Mouse (Mus musculus): ENCODE measurements at regions not wholly inside any gene's neighbourhood (a gene's known extent, or its start where the extent isn't known, plus 50 kb on each side); places are given as distances from the start of the nearest gene placed in this dataset.

- H3K4me3 ChIP-seq (replicated peaks): no peak overlapping the region
- WGBS: 82% methylated on average over 4 of the region's 4 CpGs
- H3K9me3 ChIP-seq: no peaks in the 10 kb centered on the region
- H3K27ac ChIP-seq: no peak overlapping the region
- H3K4me1 ChIP-seq (replicated peaks): peaks cover 5% of the 10 kb centered on the region; the same call in 1 of the 2 replicates
- no peak for ATAC-seq (ENCODE audit: insufficient number of reproducible peaks, insufficient read depth, low FRiP score, low TSS enrichment, low read depth)
- H3K27me3 ChIP-seq: no peaks in the 10 kb centered on the region
- H3K36me3 ChIP-seq: no peaks in the 10 kb centered on the region
- no peak overlapping the region for H3K9ac ChIP-seq (replicated peaks)
- H3K4me2 ChIP-seq: no peak overlapping the region
These were observed 59.0 kb upstream of the Frmd6 start for GRCm38 (mm10) chr12:70766319-70766718.

DNA sequence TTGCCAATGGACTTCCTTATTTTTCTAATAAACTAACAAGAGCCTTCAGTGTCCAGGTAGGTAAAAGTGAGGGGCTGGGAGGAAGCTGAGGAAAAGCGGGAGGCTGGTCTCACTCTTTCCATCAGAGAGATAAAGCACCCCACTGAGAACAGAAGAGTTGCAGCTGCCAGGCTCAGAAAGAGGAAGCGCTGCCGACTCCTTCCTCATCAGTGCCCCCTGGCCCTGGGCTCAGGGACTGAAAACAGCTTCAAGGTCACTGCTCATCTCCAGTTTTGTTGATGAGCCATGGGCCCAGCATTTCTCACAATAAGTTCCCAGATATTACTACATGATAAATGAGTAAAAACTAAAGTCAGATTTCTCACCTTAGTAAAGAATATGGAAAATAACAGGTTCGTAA is 57.4 kb upstream of the Frmd6 start:
- no peaks in the 10 kb centered on the region for H3K9me3 ChIP-seq
- H3K9ac ChIP-seq (replicated peaks): no peak overlapping the region
- H3K4me1 ChIP-seq (replicated peaks): peaks cover 5% of the 10 kb centered on the region; the same call in 1 of the 2 replicates
- no peak for ATAC-seq (ENCODE audit: insufficient number of reproducible peaks, insufficient read depth, low FRiP score, low TSS enrichment, low read depth)
- 49% methylated on average over 4 of the region's 4 CpGs for WGBS
- H3K27me3 ChIP-seq: no peaks in the 10 kb centered on the region
- H3K27ac ChIP-seq: no peak overlapping the region
- H3K4me3 ChIP-seq (replicated peaks): no peak overlapping the region
- H3K4me2 ChIP-seq: no peak overlapping the region
- H3K36me3 ChIP-seq: no peaks in the 10 kb centered on the region

- ATAC-seq (ENCODE audit: insufficient number of reproducible peaks, insufficient read depth, low FRiP score, low TSS enrichment, low read depth): no peak
- H3K9me3 ChIP-seq: no peaks in the 10 kb centered on the region
- H3K9ac ChIP-seq (replicated peaks): no peak overlapping the region
- H3K27me3 ChIP-seq: no peaks in the 10 kb centered on the region
- H3K4me3 ChIP-seq (replicated peaks): no peak overlapping the region
- 65% methylated on average over 9 of the region's 9 CpGs for WGBS
- H3K4me2 ChIP-seq: no peak overlapping the region
- no peak overlapping the region for H3K27ac ChIP-seq
- peaks cover 5% of the 10 kb centered on the region; the same call in 1 of the 2 replicates for H3K4me1 ChIP-seq (replicated peaks)
- no peaks in the 10 kb centered on the region for H3K36me3 ChIP-seq
These were observed 56.6 kb upstream of the Frmd6 start for GRCm38 (mm10) chr12:70768745-70769144.

- Histone ChIP-seq H3K27me3 (no peaks in the 10 kb centered on the region), H3K9me3 (no peaks in the 10 kb centered on the region), H3K4me3 (replicated peaks) (no peak overlapping the region), H3K4me2 (no peak overlapping the region), H3K27ac (no peak overlapping the region), H3K36me3 (no peaks in the 10 kb centered on the region), H3K9ac (replicated peaks) (no peak overlapping the region), H3K4me1 (replicated peaks) (peaks cover 5% of the 10 kb centered on the region; the same call in 1 of the 2 replicates)
- 87% methylated on average over 12 of the region's 12 CpGs for WGBS
- no peak for ATAC-seq (ENCODE audit: insufficient number of reproducible peaks, insufficient read depth, low FRiP score, low TSS enrichment, low read depth)
These were observed 55.7 kb upstream of the Frmd6 start for GRCm38 (mm10) chr12:70769538-70770176.

DNA sequence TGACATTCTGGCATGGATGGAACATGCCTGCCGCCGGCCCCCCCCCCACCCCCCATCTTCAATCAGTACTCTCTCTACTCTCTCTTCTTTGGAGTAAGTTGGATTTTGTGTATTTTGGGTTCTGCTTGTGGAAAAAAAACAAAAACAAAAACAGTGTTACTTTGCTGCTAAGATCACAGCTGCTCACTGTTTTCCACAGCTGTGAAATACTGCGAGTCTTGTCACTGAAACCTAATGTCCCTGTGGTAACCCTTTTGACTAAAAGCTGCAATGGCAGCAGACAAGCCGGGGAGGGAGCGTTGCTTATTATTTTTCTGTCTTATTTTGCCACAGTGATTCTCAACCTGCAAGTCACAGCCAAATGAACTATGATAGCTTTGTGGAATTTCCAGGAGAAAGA is 51.3 kb upstream of the Frmd6 start:
- Histone ChIP-seq H3K27me3 (no peaks in the 10 kb centered on the region), H3K27ac (no peak overlapping the region), H3K9ac (replicated peaks) (no peak overlapping the region), H3K4me1 (replicated peaks) (no peaks in the 10 kb centered on the region; the same call in 1 of the 2 replicates), H3K4me3 (replicated peaks) (no peak overlapping the region), H3K9me3 (no peaks in the 10 kb centered on the region), H3K36me3 (no peaks in the 10 kb centered on the region), H3K4me2 (no peak overlapping the region)
- 86% methylated on average over 5 of the region's 5 CpGs for WGBS
- no peak for ATAC-seq (ENCODE audit: insufficient number of reproducible peaks, insufficient read depth, low FRiP score, low TSS enrichment, low read depth)

DNA sequence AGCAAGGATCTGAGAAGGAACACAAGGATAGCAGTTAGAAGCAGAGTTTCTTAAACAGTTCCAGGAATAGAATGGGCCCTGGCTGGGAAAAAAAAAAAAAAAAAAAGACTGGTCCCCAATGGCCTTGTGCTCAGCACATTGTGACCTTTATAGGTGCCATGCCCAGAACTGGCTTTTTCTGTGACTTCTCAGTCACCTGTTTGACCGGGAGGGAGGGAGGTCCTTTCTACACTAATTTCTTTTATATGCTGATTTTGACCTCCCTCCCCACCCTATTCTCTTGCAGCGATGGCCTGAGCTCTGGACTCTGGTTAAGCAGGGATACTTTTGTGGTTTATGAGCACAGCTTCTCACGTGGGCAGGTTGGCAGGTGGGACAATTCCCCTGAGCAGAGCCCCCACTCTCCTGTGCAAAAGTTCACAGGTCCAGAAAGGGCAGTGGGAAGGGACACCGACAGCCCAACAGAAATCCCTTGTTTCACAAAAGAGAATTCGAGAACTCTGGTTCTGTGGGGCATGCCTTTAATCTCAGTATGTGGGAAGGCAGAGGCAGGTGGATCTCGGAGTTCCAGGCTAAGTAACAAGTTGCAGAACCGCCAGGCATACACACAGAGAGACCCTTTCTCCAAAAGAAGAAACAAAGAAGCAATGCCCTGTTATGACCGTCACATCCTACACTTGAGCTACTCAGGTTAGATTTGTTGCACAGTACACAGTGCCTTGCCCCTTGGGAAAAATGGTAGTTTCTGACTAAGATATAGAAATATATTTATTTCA is 50.3 kb upstream of the Frmd6 start:
- Histone ChIP-seq H3K9ac (replicated peaks) (no peak overlapping the region), H3K36me3 (no peaks in the 10 kb centered on the region), H3K27me3 (no peaks in the 10 kb centered on the region), H3K9me3 (no peaks in the 10 kb centered on the region), H3K27ac (no peak overlapping the region), H3K4me2 (no peak overlapping the region), H3K4me1 (replicated peaks) (no peaks in the 10 kb centered on the region; the same call in 1 of the 2 replicates), H3K4me3 (replicated peaks) (no peak overlapping the region)
- no peak for ATAC-seq (ENCODE audit: insufficient number of reproducible peaks, insufficient read depth, low FRiP score, low TSS enrichment, low read depth)
- 72% methylated on average over 8 of the region's 8 CpGs for WGBS
